Mouse (Mus musculus): ENCODE measurements at regions not wholly inside any gene's neighbourhood (a gene's known extent, or its start where the extent isn't known, plus 50 kb on each side); places are given as distances from the start of the nearest gene placed in this dataset.

- Histone ChIP-seq H3K27me3 (ENCODE audit: control insufficient read depth, insufficient read depth, low read length) (no peaks in the 10 kb centered on the region), H3K4me2 (replicated peaks; ENCODE audit: low read depth, low read length) (no peak overlapping the region), H3K27ac (ENCODE audit: low read depth, low read length) (no peak overlapping the region), H3K36me3 (ENCODE audit: control insufficient read depth, insufficient read depth, low read length) (no peaks in the 10 kb centered on the region), H3K4me3 (ENCODE audit: low read depth, low read length) (no peak overlapping the region), H3K9ac (ENCODE audit: low read depth, low read length) (no peak overlapping the region), H3K4me1 (replicated peaks; ENCODE audit: control insufficient read depth, insufficient read depth, low read length) (no peaks in the 10 kb centered on the region), H3K9me3 (ENCODE audit: control insufficient read depth, low read length) (no peaks in the 10 kb centered on the region)
- WGBS, result 42% methylated on average over 2 of the region's 2 CpGs
- ATAC-seq (ENCODE audit: low FRiP score), result peak; percentile 87
- peak; percentile 69 for DNase-seq (ENCODE audit: low spot score)
These were observed 1563.5 kb downstream of the Efnb2 start for GRCm38 (mm10) chr8:7097577-7097976.

- ATAC-seq (ENCODE audit: low FRiP score), result no peak
- DNase-seq (ENCODE audit: low spot score), result no peak
- Histone ChIP-seq H3K4me3 (ENCODE audit: low read depth, low read length) (no peak overlapping the region), H3K4me2 (replicated peaks; ENCODE audit: low read depth, low read length) (no peak overlapping the region), H3K9ac (ENCODE audit: low read depth, low read length) (no peak overlapping the region), H3K27me3 (ENCODE audit: control insufficient read depth, insufficient read depth, low read length) (no peaks in the 10 kb centered on the region), H3K9me3 (ENCODE audit: control insufficient read depth, low read length) (no peaks in the 10 kb centered on the region), H3K27ac (ENCODE audit: low read depth, low read length) (no peak overlapping the region), H3K4me1 (replicated peaks; ENCODE audit: control insufficient read depth, insufficient read depth, low read length) (no peaks in the 10 kb centered on the region), H3K36me3 (ENCODE audit: control insufficient read depth, insufficient read depth, low read length) (no peaks in the 10 kb centered on the region)
- WGBS, result 74% methylated on average over 2 of the region's 2 CpGs
These were observed 1568.2 kb downstream of the Efnb2 start for GRCm38 (mm10) chr8:7092831-7093230.

GRCm38 (mm10) chr8:7088123-7088522 is 1572.9 kb downstream of the Efnb2 start:
- Histone ChIP-seq H3K27ac (ENCODE audit: low read depth, low read length) (no peak overlapping the region), H3K4me2 (replicated peaks; ENCODE audit: low read depth, low read length) (no peak overlapping the region), H3K27me3 (ENCODE audit: control insufficient read depth, insufficient read depth, low read length) (no peaks in the 10 kb centered on the region), H3K36me3 (ENCODE audit: control insufficient read depth, insufficient read depth, low read length) (no peaks in the 10 kb centered on the region), H3K4me3 (ENCODE audit: low read depth, low read length) (no peak overlapping the region), H3K9ac (ENCODE audit: low read depth, low read length) (no peak overlapping the region), H3K4me1 (replicated peaks; ENCODE audit: control insufficient read depth, insufficient read depth, low read length) (no peaks in the 10 kb centered on the region), H3K9me3 (ENCODE audit: control insufficient read depth, low read length) (no peaks in the 10 kb centered on the region)
- no peak for DNase-seq (ENCODE audit: low spot score)
- WGBS, result 42% methylated on average over 2 of the region's 2 CpGs
- 0 out of 2 replicates have a peak, but pooled peaks have one; percentile 10 for ATAC-seq (ENCODE audit: low FRiP score)

GRCm38 (mm10) chr8:7060255-7060656 is 1600.8 kb downstream of the Efnb2 start:
- Histone ChIP-seq H3K4me1 (replicated peaks; ENCODE audit: control insufficient read depth, insufficient read depth, low read length) (no peaks in the 10 kb centered on the region), H3K27me3 (ENCODE audit: control insufficient read depth, insufficient read depth, low read length) (no peaks in the 10 kb centered on the region), H3K27ac (ENCODE audit: low read depth, low read length) (no peak overlapping the region), H3K4me2 (replicated peaks; ENCODE audit: low read depth, low read length) (no peak overlapping the region), H3K4me3 (ENCODE audit: low read depth, low read length) (no peak overlapping the region), H3K9ac (ENCODE audit: low read depth, low read length) (no peak overlapping the region), H3K36me3 (ENCODE audit: control insufficient read depth, insufficient read depth, low read length) (no peaks in the 10 kb centered on the region), H3K9me3 (ENCODE audit: control insufficient read depth, low read length) (no peaks in the 10 kb centered on the region)
- 85% methylated on average over 4 of the region's 4 CpGs for WGBS
- DNase-seq (ENCODE audit: low spot score) (no peak), ATAC-seq (ENCODE audit: low FRiP score) (no peak)

- Histone ChIP-seq H3K27me3 (ENCODE audit: control insufficient read depth, insufficient read depth, low read length) (no peaks in the 10 kb centered on the region), H3K4me1 (replicated peaks; ENCODE audit: control insufficient read depth, insufficient read depth, low read length) (no peaks in the 10 kb centered on the region), H3K9me3 (ENCODE audit: control insufficient read depth, low read length) (no peaks in the 10 kb centered on the region), H3K4me3 (ENCODE audit: low read depth, low read length) (no peak overlapping the region), H3K36me3 (ENCODE audit: control insufficient read depth, insufficient read depth, low read length) (no peaks in the 10 kb centered on the region), H3K27ac (ENCODE audit: low read depth, low read length) (no peak overlapping the region), H3K4me2 (replicated peaks; ENCODE audit: low read depth, low read length) (no peak overlapping the region), H3K9ac (ENCODE audit: low read depth, low read length) (no peak overlapping the region)
- 83% methylated on average over 3 of the region's 3 CpGs for WGBS
- DNase-seq (ENCODE audit: low spot score), result no peak
- ATAC-seq (ENCODE audit: low FRiP score), result no peak
These were observed 1634.7 kb downstream of the Efnb2 start for GRCm38 (mm10) chr8:7026247-7026844.

- Histone ChIP-seq H3K9ac (ENCODE audit: low read depth, low read length) (no peak overlapping the region), H3K27me3 (ENCODE audit: control insufficient read depth, insufficient read depth, low read length) (no peaks in the 10 kb centered on the region), H3K4me2 (replicated peaks; ENCODE audit: low read depth, low read length) (no peak overlapping the region), H3K36me3 (ENCODE audit: control insufficient read depth, insufficient read depth, low read length) (no peaks in the 10 kb centered on the region), H3K27ac (ENCODE audit: low read depth, low read length) (no peak overlapping the region), H3K4me1 (replicated peaks; ENCODE audit: control insufficient read depth, insufficient read depth, low read length) (no peaks in the 10 kb centered on the region), H3K4me3 (ENCODE audit: low read depth, low read length) (no peak overlapping the region), H3K9me3 (ENCODE audit: control insufficient read depth, low read length) (no peaks in the 10 kb centered on the region)
- no peak for DNase-seq (ENCODE audit: low spot score)
- no peak for ATAC-seq (ENCODE audit: low FRiP score)
- 86% methylated on average over 3 of the region's 3 CpGs for WGBS
These were observed 1636.7 kb downstream of the Efnb2 start for GRCm38 (mm10) chr8:7024336-7024735.

- H3K4me1 ChIP-seq (replicated peaks; ENCODE audit: control insufficient read depth, insufficient read depth, low read length), result no peaks in the 10 kb centered on the region
- no peak overlapping the region for H3K4me3 ChIP-seq (ENCODE audit: low read depth, low read length)
- no peak overlapping the region for H3K27ac ChIP-seq (ENCODE audit: low read depth, low read length)
- H3K4me2 ChIP-seq (replicated peaks; ENCODE audit: low read depth, low read length), result no peak overlapping the region
- H3K9ac ChIP-seq (ENCODE audit: low read depth, low read length), result no peak overlapping the region
- ATAC-seq (ENCODE audit: low FRiP score) (no peak), DNase-seq (ENCODE audit: low spot score) (no peak)
- H3K36me3 ChIP-seq (ENCODE audit: control insufficient read depth, insufficient read depth, low read length), result no peaks in the 10 kb centered on the region
- no peaks in the 10 kb centered on the region for H3K9me3 ChIP-seq (ENCODE audit: control insufficient read depth, low read length)
- H3K27me3 ChIP-seq (ENCODE audit: control insufficient read depth, insufficient read depth, low read length), result no peaks in the 10 kb centered on the region
- 81% methylated on average over 5 of the region's 5 CpGs for WGBS
These were observed 1649.2 kb downstream of the Efnb2 start for GRCm38 (mm10) chr8:7011881-7012280.

- 92% methylated on average over 2 of the region's 2 CpGs for WGBS
- H3K4me3 ChIP-seq (ENCODE audit: low read depth, low read length), result no peak overlapping the region
These were observed 1669.5 kb downstream of the Efnb2 start for GRCm38 (mm10) chr8:6991516-6991915.

GRCm38 (mm10) chr8:6989359-6990095 is 1671.5 kb downstream of the Efnb2 start:
- Histone ChIP-seq H3K9me3 (ENCODE audit: control insufficient read depth, low read length) (no peaks in the 10 kb centered on the region), H3K36me3 (ENCODE audit: control insufficient read depth, insufficient read depth, low read length) (no peaks in the 10 kb centered on the region), H3K27ac (ENCODE audit: low read depth, low read length) (no peak overlapping the region), H3K4me3 (ENCODE audit: low read depth, low read length) (no peak overlapping the region), H3K4me1 (replicated peaks; ENCODE audit: control insufficient read depth, insufficient read depth, low read length) (no peaks in the 10 kb centered on the region), H3K9ac (ENCODE audit: low read depth, low read length) (no peak overlapping the region), H3K4me2 (replicated peaks; ENCODE audit: low read depth, low read length) (no peak overlapping the region), H3K27me3 (ENCODE audit: control insufficient read depth, insufficient read depth, low read length) (no peaks in the 10 kb centered on the region)
- DNase-seq (ENCODE audit: low spot score) (no peak), ATAC-seq (ENCODE audit: low FRiP score) (no peak)
- 85% methylated on average over 3 of the region's 3 CpGs for WGBS

More at GRCm38 (mm10) chr8:6991516-6991915, 1669.5 kb downstream of the Efnb2 start:
- Histone ChIP-seq H3K27me3 (ENCODE audit: control insufficient read depth, insufficient read depth, low read length) (no peaks in the 10 kb centered on the region), H3K9ac (ENCODE audit: low read depth, low read length) (no peak overlapping the region), H3K4me2 (replicated peaks; ENCODE audit: low read depth, low read length) (no peak overlapping the region), H3K9me3 (ENCODE audit: control insufficient read depth, low read length) (no peaks in the 10 kb centered on the region), H3K27ac (ENCODE audit: low read depth, low read length) (no peak overlapping the region), H3K36me3 (ENCODE audit: control insufficient read depth, insufficient read depth, low read length) (no peaks in the 10 kb centered on the region), H3K4me1 (replicated peaks; ENCODE audit: control insufficient read depth, insufficient read depth, low read length) (no peaks in the 10 kb centered on the region)
- DNase-seq (ENCODE audit: low spot score) (no peak), ATAC-seq (ENCODE audit: low FRiP score) (no peak)

Measured in hindbrain, embryonic 11.5 days (tissue).